Mouse (Mus musculus): Measurements from ENCODE around the gene Map4k2. TPM values are rescaled to one million over a fixed set of nuclear protein-coding genes. Genes with fewer than 3 reads are reported as not detected.

Gene Map4k2
- polyA plus RNA-seq, 1 experiment from 2014 or later, result 4.3 TPM

- 43% methylated on average over 6 of the region's 6 CpGs for WGBS
- Histone ChIP-seq H3K27ac (ENCODE audit: low read depth, low read length) (no peak overlapping the region), H3K4me1 (replicated peaks; ENCODE audit: control insufficient read depth, insufficient read depth, low read length) (no peaks in the 10 kb centered on the region; the same call in 1 of the 2 replicates), H3K4me3 (ENCODE audit: low read depth, low read length) (no peak overlapping the region; the same call in 1 of the 2 replicates), H3K4me2 (replicated peaks; ENCODE audit: low read depth) (peak overlapping the region; percentile 72), H3K9ac (ENCODE audit: low read depth, low read length) (no peak overlapping the region), H3K9me3 (ENCODE audit: control insufficient read depth) (no peaks in the 10 kb centered on the region), H3K36me3 (ENCODE audit: control insufficient read depth, insufficient read depth) (no peaks in the 10 kb centered on the region; the same call in 1 of the 2 replicates), H3K27me3 (replicated peaks; ENCODE audit: control insufficient read depth, insufficient read depth, low read length) (no peaks in the 10 kb centered on the region)
- no peak for TF ChIP-seq CTCF (IDR thresholded peaks at IDR 0.05; ENCODE audit: low read depth)
- no peak for ATAC-seq
These were observed 49.3 kb downstream of the Map4k2 start for GRCm38 (mm10) chr19:6390251-6390650.

DNA sequence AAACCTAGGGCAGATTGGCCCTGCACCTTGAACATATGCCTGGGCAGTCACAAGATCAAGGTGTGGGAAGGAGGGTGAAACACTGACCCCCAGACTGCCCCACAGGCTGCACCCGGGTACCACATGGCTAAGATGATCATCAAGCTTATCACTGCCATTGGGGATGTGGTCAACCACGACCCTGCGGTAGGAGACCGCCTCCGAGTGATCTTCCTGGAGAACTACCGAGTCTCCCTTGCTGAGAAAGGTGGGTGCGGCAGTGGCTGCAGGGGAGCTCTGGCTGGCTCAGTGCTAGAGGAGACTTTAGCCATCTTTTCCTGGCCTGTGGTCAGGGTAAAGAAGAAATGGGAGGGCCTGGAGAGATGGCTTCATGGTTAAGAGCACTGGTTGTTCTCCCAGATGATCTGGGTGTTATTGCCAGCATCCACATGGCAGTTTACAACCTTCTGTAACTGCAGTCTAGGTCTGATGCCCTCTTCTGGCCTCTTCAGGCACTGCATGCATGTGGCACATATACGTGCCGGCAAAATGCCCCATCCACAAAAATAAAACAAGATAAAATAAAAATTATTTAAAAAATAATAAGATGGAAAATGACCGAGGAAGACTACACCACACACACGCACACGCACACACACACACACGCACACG lies 51.9 kb downstream of the Map4k2 start:
- Histone ChIP-seq H3K4me1 (replicated peaks; ENCODE audit: control insufficient read depth, insufficient read depth, low read length) (no peaks in the 10 kb centered on the region; the same call in 1 of the 2 replicates), H3K4me2 (replicated peaks; ENCODE audit: low read depth) (no peak overlapping the region), H3K27me3 (replicated peaks; ENCODE audit: control insufficient read depth, insufficient read depth, low read length) (0 out of 2 replicates have a peak, but pooled peaks cover 3% of the 10 kb centered on the region), H3K36me3 (ENCODE audit: control insufficient read depth, insufficient read depth) (no peaks in the 10 kb centered on the region; the same call in 1 of the 2 replicates), H3K9ac (ENCODE audit: low read depth, low read length) (no peak overlapping the region), H3K9me3 (ENCODE audit: control insufficient read depth) (no peaks in the 10 kb centered on the region), H3K27ac (ENCODE audit: low read depth, low read length) (no peak overlapping the region), H3K4me3 (ENCODE audit: low read depth, low read length) (no peak overlapping the region)
- ATAC-seq, result no peak
- peak; percentile 46 for TF ChIP-seq CTCF (IDR thresholded peaks at IDR 0.05; ENCODE audit: low read depth)
- 92% methylated on average over 14 of the region's 14 CpGs for WGBS

DNA sequence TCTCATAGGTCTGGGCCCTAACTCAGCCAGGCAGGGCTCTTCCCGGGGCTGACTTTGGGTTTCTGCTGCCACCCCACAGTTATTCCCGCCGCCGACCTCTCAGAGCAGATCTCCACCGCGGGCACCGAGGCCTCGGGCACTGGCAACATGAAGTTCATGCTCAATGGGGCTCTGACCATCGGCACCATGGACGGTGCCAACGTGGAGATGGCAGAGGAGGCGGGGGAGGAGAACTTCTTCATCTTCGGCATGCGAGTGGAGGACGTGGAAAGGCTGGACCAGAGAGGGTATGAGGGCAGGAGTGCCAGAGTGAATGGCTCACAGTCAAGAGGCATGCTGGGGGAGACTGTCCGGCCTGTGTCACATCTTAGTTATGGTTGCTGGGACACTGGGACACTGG lies 52.7 kb downstream of the Map4k2 start:
- 92% methylated on average over 16 of the region's 16 CpGs for WGBS
- TF ChIP-seq CTCF (IDR thresholded peaks at IDR 0.05; ENCODE audit: low read depth), result no peak
- Histone ChIP-seq H3K4me1 (replicated peaks; ENCODE audit: control insufficient read depth, insufficient read depth, low read length) (peaks cover under 1% of the 10 kb centered on the region; the same call in 1 of the 2 replicates), H3K9ac (ENCODE audit: low read depth, low read length) (no peak overlapping the region), H3K4me2 (replicated peaks; ENCODE audit: low read depth) (no peak overlapping the region), H3K27ac (ENCODE audit: low read depth, low read length) (no peak overlapping the region), H3K27me3 (replicated peaks; ENCODE audit: control insufficient read depth, insufficient read depth, low read length) (0 out of 2 replicates have a peak, but pooled peaks cover 5% of the 10 kb centered on the region), H3K9me3 (ENCODE audit: control insufficient read depth) (no peaks in the 10 kb centered on the region), H3K36me3 (ENCODE audit: control insufficient read depth, insufficient read depth) (no peaks in the 10 kb centered on the region; the same call in 1 of the 2 replicates), H3K4me3 (ENCODE audit: low read depth, low read length) (no peak overlapping the region)
- no peak for ATAC-seq

DNA sequence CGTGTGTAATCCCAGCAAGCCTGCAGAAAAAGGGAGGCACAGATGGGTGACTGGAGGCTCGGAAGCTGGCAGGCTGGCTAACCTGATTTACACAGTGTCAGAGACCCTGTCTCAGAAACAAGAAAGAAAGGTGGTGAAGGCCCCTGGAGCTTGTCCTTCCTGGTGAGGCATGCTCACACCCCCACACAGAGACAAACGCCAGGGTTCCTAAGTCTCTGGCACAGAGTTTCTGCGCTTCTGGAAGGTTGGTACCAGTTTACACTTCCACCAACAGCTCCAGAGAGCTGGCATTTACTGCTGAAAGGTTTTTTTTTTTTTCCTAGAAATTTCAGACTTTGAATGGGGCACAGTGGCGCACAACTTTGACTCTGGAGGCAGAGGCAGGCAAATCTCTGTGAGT lies 55.3 kb downstream of the Map4k2 start:
- Histone ChIP-seq H3K27ac (ENCODE audit: low read depth, low read length) (no peak overlapping the region), H3K9me3 (ENCODE audit: control insufficient read depth) (no peaks in the 10 kb centered on the region), H3K4me1 (replicated peaks; ENCODE audit: control insufficient read depth, insufficient read depth, low read length) (peaks cover 8% of the 10 kb centered on the region; the same call in 1 of the 2 replicates), H3K27me3 (replicated peaks; ENCODE audit: control insufficient read depth, insufficient read depth, low read length) (peaks cover 17% of the 10 kb centered on the region), H3K36me3 (ENCODE audit: control insufficient read depth, insufficient read depth) (no peaks in the 10 kb centered on the region; the same call in 1 of the 2 replicates), H3K4me3 (ENCODE audit: low read depth, low read length) (no peak overlapping the region), H3K4me2 (replicated peaks; ENCODE audit: low read depth) (no peak overlapping the region), H3K9ac (ENCODE audit: low read depth, low read length) (no peak overlapping the region)
- TF ChIP-seq CTCF (IDR thresholded peaks at IDR 0.05; ENCODE audit: low read depth), result no peak
- WGBS, result 92% methylated on average over 5 of the region's 5 CpGs
- ATAC-seq, result no peak

DNA sequence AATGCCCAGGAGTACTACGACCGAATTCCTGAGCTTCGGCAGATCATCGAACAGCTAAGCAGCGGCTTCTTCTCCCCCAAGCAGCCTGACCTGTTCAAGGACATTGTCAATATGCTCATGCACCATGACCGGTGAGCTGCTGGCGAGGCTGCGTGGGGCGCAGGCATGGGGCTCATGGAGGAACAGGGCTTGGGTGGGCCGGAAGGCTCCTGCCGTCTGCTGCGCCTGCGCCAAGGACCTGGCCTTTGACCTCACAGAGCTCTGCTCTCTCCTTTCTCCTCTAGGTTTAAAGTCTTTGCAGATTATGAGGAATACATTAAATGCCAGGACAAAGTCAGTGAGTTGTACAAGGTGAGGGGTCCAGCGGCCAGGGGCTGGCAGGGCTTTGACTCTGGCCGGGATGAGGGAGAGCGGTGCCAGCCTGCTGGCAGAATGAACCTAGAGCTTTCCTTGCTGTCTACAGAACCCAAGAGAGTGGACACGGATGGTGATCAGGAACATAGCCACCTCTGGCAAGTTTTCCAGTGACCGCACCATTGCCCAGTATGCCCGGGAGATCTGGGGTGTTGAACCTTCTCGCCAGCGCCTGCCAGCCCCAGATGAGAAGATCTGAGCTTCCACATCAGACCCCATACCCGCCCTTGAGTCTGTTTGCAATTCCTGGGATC lies 56.8 kb downstream of the Map4k2 start:
- Histone ChIP-seq H3K4me3 (ENCODE audit: low read depth, low read length) (no peak overlapping the region), H3K4me1 (replicated peaks; ENCODE audit: control insufficient read depth, insufficient read depth, low read length) (peaks cover 14% of the 10 kb centered on the region; the same call in 1 of the 2 replicates), H3K27ac (ENCODE audit: low read depth, low read length) (no peak overlapping the region), H3K27me3 (replicated peaks; ENCODE audit: control insufficient read depth, insufficient read depth, low read length) (peaks cover 27% of the 10 kb centered on the region), H3K9me3 (ENCODE audit: control insufficient read depth) (no peaks in the 10 kb centered on the region), H3K36me3 (ENCODE audit: control insufficient read depth, insufficient read depth) (no peaks in the 10 kb centered on the region; the same call in 1 of the 2 replicates), H3K9ac (ENCODE audit: low read depth, low read length) (no peak overlapping the region), H3K4me2 (replicated peaks; ENCODE audit: low read depth) (no peak overlapping the region)
- 84% methylated on average over 22 of the region's 22 CpGs for WGBS
- TF ChIP-seq CTCF (IDR thresholded peaks at IDR 0.05; ENCODE audit: low read depth), result no peak
- ATAC-seq, result no peak
